Mouse (Mus musculus): ENCODE measurements around the gene Tmem120b.

Tmem120b gene

GRCm38 (mm10) chr5:123166437-123166836 is 98.2 kb downstream of the Tmem120b start:
- DNase-seq: no peak

Measured in lung, postnatal 4 days (tissue).